Mouse (Mus musculus) E14TG2a.4 (cell line): ENCODE results near the gene Tas2r135.

ENCODE experiments used
- CTCF ChIP-seq: conservative IDR thresholded peaks from 2 replicates; pipeline ENCODE4 v1.5.1; 2014; ENCODE audit warnings: low read length
- NANOG ChIP-seq: IDR thresholded peaks from 2 replicates; pipeline ENCODE4 v1.6.1; 2014; ENCODE audit warnings: borderline replicate concordance, low read length, mixed read lengths

DNA sequence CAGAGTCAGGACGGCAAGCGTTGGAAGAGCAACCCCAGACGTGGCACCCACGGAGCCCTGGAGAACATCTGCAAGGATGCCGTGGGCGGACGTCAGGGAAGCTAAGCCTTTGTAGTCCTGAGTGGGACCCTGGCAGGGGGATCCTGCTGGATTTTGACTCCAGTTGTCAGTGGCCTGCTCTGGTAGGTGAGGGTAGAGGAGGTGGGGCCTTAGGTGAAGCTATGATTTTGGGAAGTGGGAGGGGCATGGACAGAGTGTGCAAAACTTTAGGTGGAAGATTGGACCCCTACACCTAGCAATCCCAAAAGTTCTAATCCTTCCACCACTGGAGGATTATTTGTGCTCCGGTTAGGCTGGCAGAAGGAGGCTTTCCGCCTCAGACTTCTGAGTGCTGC lies 32.8 kb upstream of the Tas2r135 start:
- TF ChIP-seq CTCF (no peak), NANOG (no peak)
